Mouse (Mus musculus): Measurements from ENCODE around the gene Eml5. TPM values are rescaled to one million over a fixed set of nuclear protein-coding genes. Genes with fewer than 3 reads are reported as not detected.

The Eml5 gene
- polyA plus RNA-seq, 1 experiment from 2014 or later = 7.9 TPM

- Histone ChIP-seq H3K9ac (ENCODE audit: low read length) (no peak overlapping the region), H3K4me3 (ENCODE audit: control insufficient read depth in 1 of 2, insufficient read depth in 1 of 2, low read depth in 1 of 2, low read length in 2 of 2) (no peak overlapping the region), H3K4me2 (ENCODE audit: low read length) (no peak overlapping the region), H3K27me3 (ENCODE audit: control insufficient read depth, insufficient read depth, low read length) (no peaks in the 10 kb centered on the region), H3K36me3 (ENCODE audit: control insufficient read depth, insufficient read depth, low read length) (peaks cover 82% of the 10 kb centered on the region), H3K4me1 (ENCODE audit: control insufficient read depth in 2 of 2, insufficient read depth in 2 of 2, low read length in 2 of 2) (no peaks in the 10 kb centered on the region), H3K27ac (replicated peaks in 1 of 2; ENCODE audit: control insufficient read depth in 1 of 2, insufficient read depth in 1 of 2, low read depth in 2 of 2, low read length in 2 of 2) (no peak overlapping the region), H3K9me3 (ENCODE audit: control insufficient read depth, low read length) (no peaks in the 10 kb centered on the region)
- no peak for ATAC-seq (ENCODE audit: insufficient number of reproducible peaks, insufficient read depth, low FRiP score, low read depth)
- WGBS = 97% methylated on average over 3 of the region's 3 CpGs
Measured at GRCm38 (mm10) chr12:98795731-98796318, 105.5 kb downstream of the Eml5 start.

GRCm38 (mm10) chr12:98784251-98784650 is 117.0 kb downstream of the Eml5 start:
- WGBS = 94% methylated on average over 1 of the region's 1 CpGs
- no peak overlapping the region for H3K4me2 ChIP-seq (ENCODE audit: low read length)
- no peaks in the 10 kb centered on the region for H3K27me3 ChIP-seq (ENCODE audit: control insufficient read depth, insufficient read depth, low read length)
- H3K9ac ChIP-seq (ENCODE audit: low read length) = no peak overlapping the region
- no peaks in the 10 kb centered on the region for H3K4me1 ChIP-seq (ENCODE audit: control insufficient read depth in 2 of 2, insufficient read depth in 2 of 2, low read length in 2 of 2)
- peaks cover 95% of the 10 kb centered on the region for H3K36me3 ChIP-seq (ENCODE audit: control insufficient read depth, insufficient read depth, low read length)
- H3K4me3 ChIP-seq (ENCODE audit: control insufficient read depth in 1 of 2, insufficient read depth in 1 of 2, low read depth in 1 of 2, low read length in 2 of 2) = no peak overlapping the region
- no peaks in the 10 kb centered on the region for H3K9me3 ChIP-seq (ENCODE audit: control insufficient read depth, low read length)
- no peak overlapping the region for H3K27ac ChIP-seq (replicated peaks in 1 of 2; ENCODE audit: control insufficient read depth in 1 of 2, insufficient read depth in 1 of 2, low read depth in 2 of 2, low read length in 2 of 2)
- ATAC-seq (ENCODE audit: insufficient number of reproducible peaks, insufficient read depth, low FRiP score, low read depth) = no peak

- H3K9me3 ChIP-seq (ENCODE audit: control insufficient read depth, low read length) = no peaks in the 10 kb centered on the region
- no peak overlapping the region for H3K4me3 ChIP-seq (ENCODE audit: control insufficient read depth in 1 of 2, insufficient read depth in 1 of 2, low read depth in 1 of 2, low read length in 2 of 2)
- no peak for ATAC-seq (ENCODE audit: insufficient number of reproducible peaks, insufficient read depth, low FRiP score, low read depth)
- no peak overlapping the region for H3K4me2 ChIP-seq (ENCODE audit: low read length)
- no peaks in the 10 kb centered on the region for H3K4me1 ChIP-seq (ENCODE audit: control insufficient read depth in 2 of 2, insufficient read depth in 2 of 2, low read length in 2 of 2)
- 77% methylated on average over 4 of the region's 4 CpGs for WGBS
- H3K27ac ChIP-seq (replicated peaks in 1 of 2; ENCODE audit: control insufficient read depth in 1 of 2, insufficient read depth in 1 of 2, low read depth in 2 of 2, low read length in 2 of 2) = no peak overlapping the region
- H3K36me3 ChIP-seq (ENCODE audit: control insufficient read depth, insufficient read depth, low read length) = peaks cover 94% of the 10 kb centered on the region
- H3K27me3 ChIP-seq (ENCODE audit: control insufficient read depth, insufficient read depth, low read length) = no peaks in the 10 kb centered on the region
- no peak overlapping the region for H3K9ac ChIP-seq (ENCODE audit: low read length)
Measured at GRCm38 (mm10) chr12:98779148-98779547, 122.1 kb downstream of the Eml5 start.

GRCm38 (mm10) chr12:98777509-98777908 is 123.8 kb downstream of the Eml5 start:
- no peaks in the 10 kb centered on the region for H3K9me3 ChIP-seq (ENCODE audit: control insufficient read depth, low read length)
- H3K4me1 ChIP-seq (ENCODE audit: control insufficient read depth in 2 of 2, insufficient read depth in 2 of 2, low read length in 2 of 2) = no peaks in the 10 kb centered on the region
- H3K27ac ChIP-seq (replicated peaks in 1 of 2; ENCODE audit: control insufficient read depth in 1 of 2, insufficient read depth in 1 of 2, low read depth in 2 of 2, low read length in 2 of 2) = no peak overlapping the region
- no peak for ATAC-seq (ENCODE audit: insufficient number of reproducible peaks, insufficient read depth, low FRiP score, low read depth)
- peaks cover 94% of the 10 kb centered on the region for H3K36me3 ChIP-seq (ENCODE audit: control insufficient read depth, insufficient read depth, low read length)
- H3K4me2 ChIP-seq (ENCODE audit: low read length) = no peak overlapping the region
- no peak overlapping the region for H3K4me3 ChIP-seq (ENCODE audit: control insufficient read depth in 1 of 2, insufficient read depth in 1 of 2, low read depth in 1 of 2, low read length in 2 of 2)
- 76% methylated on average over 3 of the region's 3 CpGs for WGBS
- no peak overlapping the region for H3K9ac ChIP-seq (ENCODE audit: low read length)
- H3K27me3 ChIP-seq (ENCODE audit: control insufficient read depth, insufficient read depth, low read length) = no peaks in the 10 kb centered on the region

- Histone ChIP-seq H3K27me3 (ENCODE audit: control insufficient read depth, insufficient read depth, low read length) (no peaks in the 10 kb centered on the region), H3K4me2 (ENCODE audit: low read length) (no peak overlapping the region), H3K27ac (replicated peaks in 1 of 2; ENCODE audit: control insufficient read depth in 1 of 2, insufficient read depth in 1 of 2, low read depth in 2 of 2, low read length in 2 of 2) (no peak overlapping the region), H3K9ac (ENCODE audit: low read length) (no peak overlapping the region), H3K9me3 (ENCODE audit: control insufficient read depth, low read length) (no peaks in the 10 kb centered on the region), H3K36me3 (ENCODE audit: control insufficient read depth, insufficient read depth, low read length) (peaks cover 97% of the 10 kb centered on the region), H3K4me3 (ENCODE audit: control insufficient read depth in 1 of 2, insufficient read depth in 1 of 2, low read depth in 1 of 2, low read length in 2 of 2) (no peak overlapping the region), H3K4me1 (ENCODE audit: control insufficient read depth in 2 of 2, insufficient read depth in 2 of 2, low read length in 2 of 2) (no peaks in the 10 kb centered on the region)
- WGBS = 80% methylated on average over 2 of the region's 2 CpGs
- no peak for ATAC-seq (ENCODE audit: insufficient number of reproducible peaks, insufficient read depth, low FRiP score, low read depth)
Measured at GRCm38 (mm10) chr12:98766241-98766640, 135.0 kb downstream of the Eml5 start.

GRCm38 (mm10) chr12:98759700-98760099 is 141.6 kb downstream of the Eml5 start:
- Histone ChIP-seq H3K36me3 (ENCODE audit: control insufficient read depth, insufficient read depth, low read length) (peaks cover 96% of the 10 kb centered on the region), H3K27me3 (ENCODE audit: control insufficient read depth, insufficient read depth, low read length) (no peaks in the 10 kb centered on the region), H3K4me2 (ENCODE audit: low read length) (no peak overlapping the region), H3K27ac (replicated peaks in 1 of 2; ENCODE audit: control insufficient read depth in 1 of 2, insufficient read depth in 1 of 2, low read depth in 2 of 2, low read length in 2 of 2) (no peak overlapping the region), H3K4me1 (ENCODE audit: control insufficient read depth in 2 of 2, insufficient read depth in 2 of 2, low read length in 2 of 2) (no peaks in the 10 kb centered on the region), H3K9ac (ENCODE audit: low read length) (no peak overlapping the region), H3K9me3 (ENCODE audit: control insufficient read depth, low read length) (no peaks in the 10 kb centered on the region), H3K4me3 (ENCODE audit: control insufficient read depth in 1 of 2, insufficient read depth in 1 of 2, low read depth in 1 of 2, low read length in 2 of 2) (no peak overlapping the region)
- ATAC-seq (ENCODE audit: insufficient number of reproducible peaks, insufficient read depth, low FRiP score, low read depth) = no peak
- 89% methylated on average over 6 of the region's 6 CpGs for WGBS

GRCm38 (mm10) chr12:98757636-98758035 is 143.6 kb downstream of the Eml5 start:
- ATAC-seq (ENCODE audit: insufficient number of reproducible peaks, insufficient read depth, low FRiP score, low read depth) = no peak
- Histone ChIP-seq H3K4me3 (ENCODE audit: control insufficient read depth in 1 of 2, insufficient read depth in 1 of 2, low read depth in 1 of 2, low read length in 2 of 2) (no peak overlapping the region), H3K27ac (replicated peaks in 1 of 2; ENCODE audit: control insufficient read depth in 1 of 2, insufficient read depth in 1 of 2, low read depth in 2 of 2, low read length in 2 of 2) (no peak overlapping the region), H3K9me3 (ENCODE audit: control insufficient read depth, low read length) (no peaks in the 10 kb centered on the region), H3K27me3 (ENCODE audit: control insufficient read depth, insufficient read depth, low read length) (no peaks in the 10 kb centered on the region), H3K4me1 (ENCODE audit: control insufficient read depth in 2 of 2, insufficient read depth in 2 of 2, low read length in 2 of 2) (no peaks in the 10 kb centered on the region), H3K9ac (ENCODE audit: low read length) (no peak overlapping the region), H3K36me3 (ENCODE audit: control insufficient read depth, insufficient read depth, low read length) (peaks cover 96% of the 10 kb centered on the region), H3K4me2 (ENCODE audit: low read length) (no peak overlapping the region)
- 87% methylated on average over 6 of the region's 6 CpGs for WGBS

- Histone ChIP-seq H3K4me1 (ENCODE audit: control insufficient read depth in 2 of 2, insufficient read depth in 2 of 2, low read length in 2 of 2) (peaks cover 3 to 24% of the 10 kb centered on the region in 2 experiments; a peak in 2 of 4 replicates), H3K27me3 (ENCODE audit: control insufficient read depth, insufficient read depth, low read length) (no peaks in the 10 kb centered on the region), H3K4me3 (ENCODE audit: control insufficient read depth in 1 of 2, insufficient read depth in 1 of 2, low read depth in 1 of 2, low read length in 2 of 2) (peak overlapping the region; percentile 60 to 92), H3K9me3 (ENCODE audit: control insufficient read depth, low read length) (no peaks in the 10 kb centered on the region), H3K36me3 (ENCODE audit: control insufficient read depth, insufficient read depth, low read length) (0 out of 2 replicates have a peak, but pooled peaks cover 19% of the 10 kb centered on the region), H3K9ac (ENCODE audit: low read length) (peak overlapping the region; percentile 96), H3K27ac (replicated peaks in 1 of 2; ENCODE audit: control insufficient read depth in 1 of 2, insufficient read depth in 1 of 2, low read depth in 2 of 2, low read length in 2 of 2) (peak overlapping the region; percentile 25 to 89), H3K4me2 (ENCODE audit: low read length) (peak overlapping the region; percentile 81)
- peak; percentile 29; the same call in 1 of the 2 replicates for ATAC-seq (ENCODE audit: insufficient number of reproducible peaks, insufficient read depth, low FRiP score, low read depth)
- 0% methylated on average over 13 of the region's 14 CpGs for WGBS
Measured at GRCm38 (mm10) chr12:98747380-98747753, 153.9 kb downstream of the Eml5 start.
